Mouse (Mus musculus) midbrain, embryonic 10.5 days (tissue): Measurements from ENCODE around the gene Ltk. TPM values are rescaled to one million over a fixed set of nuclear protein-coding genes. Genes with fewer than 3 reads are reported as not detected.
A peak's percentile ranks its signal among the peaks of the same experiment; 100 is the strongest.

ENCODE experiments used
- DNase-seq: peaks from one replicate; pipeline ENCODE4 v3.0.0-alpha.2; 2017; ENCODE audit warnings: low spot score
- H3K27ac ChIP-seq: fragments of 300-500 bp; sonication (generic); replicated peaks from 2 replicates; pipeline ENCODE4 v1.5.1; 2016; ENCODE audit warnings: mild to moderate bottlenecking
- H3K27me3 ChIP-seq: fragments of 300-500 bp; sonication (generic); 2 replicates; pipeline ENCODE4 v1.6.1; 2016; ENCODE audit warnings: low read depth, mild to moderate bottlenecking; ENCODE audit not compliant: poor library complexity, severe bottlenecking
- H3K36me3 ChIP-seq: fragments of 300-500 bp; sonication (generic); 2 replicates; pipeline ENCODE4 v1.6.1; 2016; ENCODE audit warnings: mild to moderate bottlenecking, moderate library complexity
- H3K4me1 ChIP-seq: fragments of 300-500 bp; sonication (generic); 2 replicates; pipeline ENCODE4 v1.6.1; 2016
- H3K4me3 ChIP-seq: fragments of 300-500 bp; sonication (generic); 2 replicates; pipeline ENCODE4 v1.5.1; 2016; ENCODE audit warnings: mild to moderate bottlenecking, moderate library complexity
- H3K9me3 ChIP-seq: fragments of 300-500 bp; sonication (generic); replicated peaks from 2 replicates; pipeline ENCODE4 v1.6.1; 2016; ENCODE audit warnings: mild to moderate bottlenecking
- WGBS: fragments of 180-500 bp; shearing (Covaris S2); methylation state at CpG from one replicate; pipeline ENCODE4 v1.1.7; 2016; 5-methylcytosine and 5-hydroxymethylcytosine counted together
- polyA plus RNA-seq: library from polyadenylated mRNA; unstranded; fragments of >200 nt; fragmentation: Nextera tagmentation; extraction: Ambion mirVana; gene quantifications from 2 replicates; pipeline ENCODE4 v1.2.1, GENCODE M21; 2016

Gene Ltk
- 0.11 TPM in 1 of 2 replicates, not detected in the other for polyA plus RNA-seq

DNA sequence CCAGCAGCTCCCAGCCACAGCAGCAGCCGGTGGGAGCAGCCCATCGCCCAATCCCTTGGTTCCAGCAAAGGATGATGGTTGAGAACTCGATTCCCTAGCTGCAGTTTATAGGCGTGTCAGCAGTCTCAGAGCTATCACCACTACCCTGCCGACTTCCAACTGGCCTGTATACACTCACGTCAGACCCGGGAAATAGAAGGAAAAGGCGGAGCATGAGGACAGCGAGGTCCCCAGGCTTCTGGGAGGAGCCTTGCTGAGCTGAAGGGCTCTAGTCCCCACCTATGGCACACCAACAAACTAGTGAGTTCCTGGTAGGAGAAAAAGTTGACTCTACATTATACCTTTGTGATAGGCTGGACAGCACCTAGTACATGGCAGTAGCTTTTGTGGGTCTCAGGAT lies at the start of gene Ltk:
TSS of gene Ltk (minus strand) at position 181 of the 400 bp plus-strand sequence.
- no peak for DNase-seq
- Histone ChIP-seq H3K9me3 (no peaks in the 10 kb centered on the region), H3K4me1 (peaks cover 18% of the 10 kb centered on the region), H3K27me3 (peaks cover 69% of the 10 kb centered on the region), H3K36me3 (peaks cover 22% of the 10 kb centered on the region), H3K4me3 (peak within 1 kb of the TSS; percentile 81), H3K27ac (no peak within 1 kb of the TSS)
- WGBS = 13% methylated on average over 9 of the region's 9 CpGs

- H3K4me1 ChIP-seq = peaks cover 52% of the 10 kb centered on the region
- no peak overlapping the region for H3K4me3 ChIP-seq
- 32% methylated on average over 4 of the region's 4 CpGs for WGBS
- no peaks in the 10 kb centered on the region for H3K9me3 ChIP-seq
- H3K27ac ChIP-seq = 0 out of 2 replicates have a peak overlapping the region, but pooled peaks have one; percentile 46
- H3K36me3 ChIP-seq = peaks cover 93% of the 10 kb centered on the region
- H3K27me3 ChIP-seq = peaks cover 22% of the 10 kb centered on the region
- DNase-seq = no peak
Measured at GRCm38 (mm10) chr2:119808881-119809280, 48.6 kb upstream of the Ltk start.

DNA sequence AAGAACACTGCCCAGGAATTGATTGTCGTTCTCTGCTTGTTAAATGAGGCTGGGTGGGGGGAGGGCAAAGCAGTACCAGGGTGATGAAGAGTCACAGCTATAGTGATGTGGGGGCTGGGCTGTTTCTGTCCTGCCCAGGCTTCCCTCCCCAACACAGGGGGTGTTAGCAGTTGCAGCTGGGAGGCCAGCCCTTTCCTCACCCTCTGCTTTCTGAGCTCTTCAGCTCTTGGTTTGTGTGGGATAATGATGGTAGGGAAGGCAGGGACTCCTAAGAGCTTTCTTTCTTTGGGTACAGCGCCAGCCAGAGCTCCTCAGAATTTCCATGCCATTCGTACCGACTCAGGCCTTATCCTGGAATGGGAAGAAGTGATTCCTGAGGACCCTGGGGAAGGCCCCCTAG lies 48.2 kb upstream of the Ltk start:
- H3K9me3 ChIP-seq = no peaks in the 10 kb centered on the region
- H3K27ac ChIP-seq = no peak overlapping the region
- DNase-seq = no peak
- peaks cover 27% of the 10 kb centered on the region for H3K27me3 ChIP-seq
- no peak overlapping the region for H3K4me3 ChIP-seq
- peaks cover 88% of the 10 kb centered on the region for H3K36me3 ChIP-seq
- H3K4me1 ChIP-seq = peaks cover 56% of the 10 kb centered on the region
- 35% methylated on average over 4 of the region's 4 CpGs for WGBS

- H3K4me1 ChIP-seq = peaks cover 85% of the 10 kb centered on the region
- H3K36me3 ChIP-seq = peaks cover 59% of the 10 kb centered on the region
- peaks cover 46% of the 10 kb centered on the region for H3K27me3 ChIP-seq
- 40% methylated on average over 8 of the region's 8 CpGs for WGBS
- no peak overlapping the region for H3K4me3 ChIP-seq
- H3K27ac ChIP-seq = peak overlapping the region; percentile 85; the same call in 1 of the 2 replicates
- no peak for DNase-seq
- no peaks in the 10 kb centered on the region for H3K9me3 ChIP-seq
Measured at GRCm38 (mm10) chr2:119805536-119805935, 45.3 kb upstream of the Ltk start.

DNA sequence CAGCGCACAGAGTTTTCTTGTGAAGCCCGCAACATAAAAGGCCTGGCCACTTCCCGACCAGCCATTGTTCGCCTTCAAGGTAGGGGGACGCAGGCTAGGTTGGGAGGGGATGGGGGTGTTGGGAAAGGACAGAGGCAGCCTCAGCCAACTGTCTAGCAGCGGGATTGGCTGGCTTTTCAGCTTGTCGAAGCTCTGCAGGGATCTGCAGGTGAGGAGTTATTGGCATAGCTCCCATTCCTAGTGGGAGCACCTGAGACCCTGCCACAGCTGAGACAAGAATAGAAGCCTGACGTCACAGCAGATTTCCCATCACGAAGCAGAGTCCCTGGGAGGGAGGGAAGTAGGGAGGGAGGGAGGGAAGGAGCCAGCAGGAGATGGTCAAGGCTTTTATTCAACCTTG lies 44.5 kb upstream of the Ltk start:
- H3K36me3 ChIP-seq = peaks cover 52% of the 10 kb centered on the region
- H3K4me1 ChIP-seq = peaks cover 93% of the 10 kb centered on the region
- WGBS = 21% methylated on average over 9 of the region's 9 CpGs
- no peak for DNase-seq
- H3K27ac ChIP-seq = peak overlapping the region; percentile 85
- H3K27me3 ChIP-seq = peaks cover 50% of the 10 kb centered on the region
- 0 out of 2 replicates have a peak overlapping the region, but pooled peaks have one; percentile 36 for H3K4me3 ChIP-seq
- H3K9me3 ChIP-seq = no peaks in the 10 kb centered on the region

DNA sequence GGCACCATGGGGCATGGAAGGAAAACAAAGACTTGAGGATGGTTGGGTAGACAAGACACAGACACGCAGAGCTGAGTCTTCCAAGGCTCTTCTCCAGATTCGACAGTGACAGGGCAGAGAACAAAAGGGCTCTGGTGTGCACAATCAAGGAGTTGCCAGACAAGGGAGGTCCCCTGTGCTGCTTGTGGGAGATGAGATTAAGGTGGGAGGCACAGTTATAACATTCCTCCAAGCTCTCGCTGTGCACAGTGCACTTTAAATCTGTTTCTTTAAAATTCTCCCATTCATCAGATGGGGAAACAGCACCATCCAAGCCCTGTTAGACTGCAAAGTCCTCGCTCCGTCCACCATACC lies 44.0 kb upstream of the Ltk start:
- WGBS = 19% methylated on average over 5 of the region's 5 CpGs
- Histone ChIP-seq H3K4me1 (peaks cover 97% of the 10 kb centered on the region), H3K36me3 (peaks cover 46% of the 10 kb centered on the region), H3K27ac (peak overlapping the region; percentile 85), H3K4me3 (peak overlapping the region; percentile 36), H3K27me3 (peaks cover 50% of the 10 kb centered on the region), H3K9me3 (no peaks in the 10 kb centered on the region)
- DNase-seq = no peak

- Histone ChIP-seq H3K4me1 (peaks cover 97% of the 10 kb centered on the region), H3K4me3 (peak overlapping the region; percentile 36), H3K9me3 (no peaks in the 10 kb centered on the region), H3K27me3 (peaks cover 55% of the 10 kb centered on the region), H3K36me3 (peaks cover 41% of the 10 kb centered on the region), H3K27ac (peak overlapping the region; percentile 85)
- DNase-seq = peak; percentile 24
- WGBS = 11% methylated on average over 6 of the region's 6 CpGs
Measured at GRCm38 (mm10) chr2:119803618-119804274, 43.5 kb upstream of the Ltk start.

- Histone ChIP-seq H3K36me3 (peaks cover 35% of the 10 kb centered on the region), H3K4me3 (peak overlapping the region; percentile 36), H3K27me3 (peaks cover 63% of the 10 kb centered on the region), H3K27ac (peak overlapping the region; percentile 85), H3K4me1 (peaks cover 95% of the 10 kb centered on the region), H3K9me3 (no peaks in the 10 kb centered on the region)
- DNase-seq = peak; percentile 76
- 18% methylated on average over 10 of the region's 10 CpGs for WGBS
Measured at GRCm38 (mm10) chr2:119802767-119803617, 42.8 kb upstream of the Ltk start.

DNA sequence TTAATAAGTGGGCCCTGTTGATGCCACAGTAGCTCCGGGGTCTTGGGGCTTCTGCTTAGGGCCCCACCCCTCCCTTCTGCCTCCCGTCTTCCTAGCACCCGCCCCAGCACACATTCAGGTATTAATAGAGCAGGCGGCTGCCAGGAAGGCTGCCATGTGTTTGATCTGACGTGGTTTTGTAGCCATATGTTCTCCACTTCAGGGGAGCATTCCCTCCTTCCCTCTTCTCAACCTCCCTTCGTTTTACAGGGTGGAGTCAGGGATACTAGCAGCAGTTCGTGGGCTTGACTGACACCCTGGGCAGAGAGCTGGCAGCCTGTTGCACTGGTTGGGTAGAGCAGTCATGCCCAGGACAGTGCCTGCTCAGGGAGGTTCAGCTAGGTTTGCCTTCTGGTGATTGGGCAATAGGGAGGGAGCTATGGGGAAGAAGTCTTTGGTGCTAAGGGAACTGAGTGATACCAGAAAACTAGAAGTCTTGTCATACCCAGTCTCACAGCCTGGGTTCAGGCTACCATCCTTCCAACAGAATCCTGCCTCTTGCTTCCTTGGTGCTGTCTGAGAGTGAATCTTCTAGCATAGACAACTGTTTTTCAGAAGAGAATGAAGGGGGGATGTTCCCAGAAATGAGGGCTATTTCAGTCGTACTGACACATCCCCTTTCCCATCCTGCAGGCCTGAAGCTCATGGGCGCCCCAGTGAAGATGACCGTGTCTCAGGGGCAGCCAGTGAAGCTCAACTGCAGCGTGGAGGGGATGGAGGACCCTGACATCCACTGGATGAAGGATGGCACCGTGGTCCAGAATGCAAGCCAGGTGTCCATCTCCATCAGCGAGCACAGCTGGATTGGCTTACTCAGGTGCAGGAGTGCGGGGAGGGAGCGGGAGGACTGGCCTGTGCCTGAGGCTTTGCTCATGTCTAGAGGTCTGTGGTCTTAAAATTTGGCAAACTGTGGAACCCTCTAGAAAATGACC lies 40.9 kb upstream of the Ltk start:
- Histone ChIP-seq H3K27ac (peak overlapping the region; percentile 96), H3K4me1 (peaks cover 79% of the 10 kb centered on the region), H3K9me3 (no peaks in the 10 kb centered on the region), H3K36me3 (peaks cover 16% of the 10 kb centered on the region), H3K27me3 (peaks cover 81% of the 10 kb centered on the region), H3K4me3 (peak overlapping the region; percentile 97)
- no peak for DNase-seq
- WGBS = 48% methylated on average over 15 of the region's 15 CpGs

DNA sequence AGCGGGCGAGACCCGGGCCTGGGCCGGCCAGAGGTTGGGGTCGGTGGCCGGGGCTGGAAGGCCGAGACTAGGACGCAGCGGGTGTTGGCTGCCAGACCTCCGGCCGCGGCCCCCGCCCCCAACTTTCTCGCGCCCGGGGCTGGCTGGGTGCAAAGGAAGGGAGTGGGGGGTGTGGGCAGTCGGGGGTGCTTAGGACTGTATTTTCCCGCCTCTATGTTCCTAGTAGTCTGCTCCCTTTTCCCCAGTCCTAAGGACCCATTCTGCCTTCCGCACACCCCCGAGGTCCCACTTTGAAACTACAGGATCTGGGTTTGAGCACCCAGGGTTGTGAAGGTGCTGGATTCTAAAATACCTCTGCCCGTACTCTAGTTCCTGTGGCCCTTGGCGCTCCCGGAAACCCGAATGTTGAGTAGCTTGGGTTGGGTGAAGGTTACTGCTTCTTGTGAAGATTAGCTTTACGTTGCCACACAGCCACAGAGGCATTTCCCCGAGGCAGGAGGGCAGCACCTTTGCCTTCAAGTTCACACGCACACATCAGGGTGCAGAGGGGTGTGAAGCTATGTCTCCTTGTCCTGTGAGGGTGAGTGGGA lies 39.8 kb upstream of the Ltk start:
- Histone ChIP-seq H3K36me3 (peaks cover 5% of the 10 kb centered on the region; the same call in 1 of the 2 replicates), H3K4me1 (peaks cover 68% of the 10 kb centered on the region), H3K9me3 (no peaks in the 10 kb centered on the region), H3K4me3 (peak overlapping the region; percentile 97), H3K27me3 (peaks cover 74% of the 10 kb centered on the region), H3K27ac (peak overlapping the region; percentile 96)
- peak; percentile 66 for DNase-seq
- 0% methylated on average over 27 of the region's 27 CpGs for whole genome bisulfite sequencing

DNA sequence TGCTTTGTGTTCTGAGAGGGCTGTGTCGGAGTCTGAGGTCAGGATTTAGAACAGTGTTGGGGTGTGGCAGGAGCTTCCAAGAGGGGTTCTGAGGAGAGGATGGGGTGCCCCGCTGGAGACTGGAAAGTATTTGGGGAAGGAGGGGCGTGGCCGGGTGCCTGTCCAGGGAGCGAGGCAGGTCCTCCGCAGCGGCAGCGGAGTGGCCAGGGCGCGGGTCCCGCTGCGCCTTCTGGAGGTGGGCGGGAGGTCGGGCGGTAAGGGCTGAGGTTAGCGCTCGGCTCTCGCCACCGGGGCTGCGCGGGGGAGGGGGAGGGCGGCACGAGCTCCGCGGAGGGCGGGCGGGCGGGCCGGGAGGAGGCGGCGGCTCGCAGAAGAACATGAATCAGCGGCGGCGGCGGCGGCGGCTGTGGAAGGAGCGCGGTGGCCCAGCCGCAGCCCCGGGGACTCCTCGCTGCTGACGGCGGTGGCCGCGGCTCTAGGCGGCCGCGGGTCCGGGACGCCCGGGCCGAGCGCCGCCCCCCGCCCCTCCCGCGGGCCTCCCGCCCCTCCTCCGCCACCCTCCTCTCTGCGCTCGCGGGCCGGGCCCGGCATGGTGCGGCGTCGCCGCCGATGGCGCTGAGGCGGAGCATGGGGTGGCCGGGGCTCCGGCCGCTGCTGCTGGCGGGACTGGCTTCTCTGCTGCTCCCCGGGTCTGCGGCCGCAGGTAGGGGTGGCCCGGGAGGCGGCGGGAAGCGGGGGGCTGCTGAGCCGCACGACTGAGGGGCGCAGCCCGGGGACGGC lies 39.1 kb upstream of the Ltk start:
- peak overlapping the region; percentile 96 for H3K27ac ChIP-seq
- peaks cover 61% of the 10 kb centered on the region for H3K4me1 ChIP-seq
- H3K9me3 ChIP-seq = no peaks in the 10 kb centered on the region
- no peaks in the 10 kb centered on the region for H3K36me3 ChIP-seq
- WGBS = under 1% methylated on average over 70 of the region's 89 CpGs
- H3K4me3 ChIP-seq = peak overlapping the region; percentile 97
- peak; percentile 66 for DNase-seq
- H3K27me3 ChIP-seq = peaks cover 67% of the 10 kb centered on the region
